Mouse (Mus musculus): ENCODE measurements around the gene Kcnb1. TPM values are rescaled to one million over a fixed set of nuclear protein-coding genes. Genes with fewer than 3 reads are reported as not detected.

The Kcnb1 gene
- polyA plus RNA-seq, 1 experiment: 2.1 TPM

GRCm38 (mm10) chr2:167120186-167120830 is 69.6 kb downstream of the Kcnb1 start:
- Histone ChIP-seq H3K27ac (ENCODE audit: control insufficient read depth, insufficient read depth, low read length) (no peak overlapping the region), H3K36me3 (ENCODE audit: control insufficient read depth, insufficient read depth, low read length) (no peaks in the 10 kb centered on the region), H3K27me3 (ENCODE audit: control insufficient read depth, insufficient read depth, low read length) (no peaks in the 10 kb centered on the region), H3K4me1 (replicated peaks; ENCODE audit: control insufficient read depth, insufficient read depth, low read length) (no peaks in the 10 kb centered on the region), H3K4me3 (ENCODE audit: control insufficient read depth, insufficient read depth, low read length) (no peak overlapping the region)
- no peak for DNase-seq
- TF ChIP-seq POLR2A (IDR thresholded peaks at IDR 0.05; ENCODE audit: control insufficient read depth, extremely low read depth, insufficient read depth, low read length, poor library complexity) (no peak), CTCF (IDR thresholded peaks at IDR 0.05; ENCODE audit: borderline replicate concordance, control insufficient read depth, extremely low read depth, insufficient read depth, low read length, poor library complexity) (no peak)
- 90% methylated on average over 12 of the region's 12 CpGs for WGBS

- Histone ChIP-seq H3K4me1 (replicated peaks; ENCODE audit: control insufficient read depth, insufficient read depth, low read length) (no peaks in the 10 kb centered on the region), H3K36me3 (ENCODE audit: control insufficient read depth, insufficient read depth, low read length) (no peaks in the 10 kb centered on the region), H3K4me3 (ENCODE audit: control insufficient read depth, insufficient read depth, low read length) (no peak overlapping the region), H3K27ac (ENCODE audit: control insufficient read depth, insufficient read depth, low read length) (no peak overlapping the region), H3K27me3 (ENCODE audit: control insufficient read depth, insufficient read depth, low read length) (no peaks in the 10 kb centered on the region)
- no peak for DNase-seq
- TF ChIP-seq POLR2A (IDR thresholded peaks at IDR 0.05; ENCODE audit: control insufficient read depth, extremely low read depth, insufficient read depth, low read length, poor library complexity) (no peak), CTCF (IDR thresholded peaks at IDR 0.05; ENCODE audit: borderline replicate concordance, control insufficient read depth, extremely low read depth, insufficient read depth, low read length, poor library complexity) (no peak)
- 87% methylated on average over 10 of the region's 10 CpGs for WGBS
Measured at GRCm38 (mm10) chr2:167118046-167118445, 71.9 kb downstream of the Kcnb1 start.

- WGBS: 55% methylated on average over 6 of the region's 6 CpGs
- Histone ChIP-seq H3K27me3 (ENCODE audit: control insufficient read depth, insufficient read depth, low read length) (no peaks in the 10 kb centered on the region), H3K4me3 (ENCODE audit: control insufficient read depth, insufficient read depth, low read length) (no peak overlapping the region), H3K36me3 (ENCODE audit: control insufficient read depth, insufficient read depth, low read length) (no peaks in the 10 kb centered on the region), H3K4me1 (replicated peaks; ENCODE audit: control insufficient read depth, insufficient read depth, low read length) (no peaks in the 10 kb centered on the region), H3K27ac (ENCODE audit: control insufficient read depth, insufficient read depth, low read length) (no peak overlapping the region)
- TF ChIP-seq POLR2A (IDR thresholded peaks at IDR 0.05; ENCODE audit: control insufficient read depth, extremely low read depth, insufficient read depth, low read length, poor library complexity) (no peak), CTCF (IDR thresholded peaks at IDR 0.05; ENCODE audit: borderline replicate concordance, control insufficient read depth, extremely low read depth, insufficient read depth, low read length, poor library complexity) (peak; percentile 61; the same call in 1 of the 2 replicates)
- DNase-seq: peak; percentile 80
Measured at GRCm38 (mm10) chr2:167112737-167113136, 77.2 kb downstream of the Kcnb1 start.

GRCm38 (mm10) chr2:167112259-167112658 is 77.7 kb downstream of the Kcnb1 start:
- TF ChIP-seq CTCF (IDR thresholded peaks at IDR 0.05; ENCODE audit: borderline replicate concordance, control insufficient read depth, extremely low read depth, insufficient read depth, low read length, poor library complexity): no peak
- TF ChIP-seq POLR2A (IDR thresholded peaks at IDR 0.05; ENCODE audit: control insufficient read depth, extremely low read depth, insufficient read depth, low read length, poor library complexity): no peak
- Histone ChIP-seq H3K27ac (ENCODE audit: control insufficient read depth, insufficient read depth, low read length) (no peak overlapping the region), H3K4me1 (replicated peaks; ENCODE audit: control insufficient read depth, insufficient read depth, low read length) (no peaks in the 10 kb centered on the region), H3K27me3 (ENCODE audit: control insufficient read depth, insufficient read depth, low read length) (no peaks in the 10 kb centered on the region), H3K36me3 (ENCODE audit: control insufficient read depth, insufficient read depth, low read length) (no peaks in the 10 kb centered on the region), H3K4me3 (ENCODE audit: control insufficient read depth, insufficient read depth, low read length) (no peak overlapping the region)
- DNase-seq: no peak
- WGBS: 80% methylated on average over 7 of the region's 7 CpGs

GRCm38 (mm10) chr2:167109506-167109905 is 80.4 kb downstream of the Kcnb1 start:
- TF ChIP-seq CTCF (IDR thresholded peaks at IDR 0.05; ENCODE audit: borderline replicate concordance, control insufficient read depth, extremely low read depth, insufficient read depth, low read length, poor library complexity): no peak
- TF ChIP-seq POLR2A (IDR thresholded peaks at IDR 0.05; ENCODE audit: control insufficient read depth, extremely low read depth, insufficient read depth, low read length, poor library complexity): no peak
- DNase-seq: no peak
- Histone ChIP-seq H3K27me3 (ENCODE audit: control insufficient read depth, insufficient read depth, low read length) (no peaks in the 10 kb centered on the region), H3K36me3 (ENCODE audit: control insufficient read depth, insufficient read depth, low read length) (no peaks in the 10 kb centered on the region), H3K4me1 (replicated peaks; ENCODE audit: control insufficient read depth, insufficient read depth, low read length) (no peaks in the 10 kb centered on the region), H3K4me3 (ENCODE audit: control insufficient read depth, insufficient read depth, low read length) (no peak overlapping the region), H3K27ac (ENCODE audit: control insufficient read depth, insufficient read depth, low read length) (no peak overlapping the region)
- 93% methylated on average over 8 of the region's 8 CpGs for WGBS

- Histone ChIP-seq H3K36me3 (ENCODE audit: control insufficient read depth, insufficient read depth, low read length) (no peaks in the 10 kb centered on the region), H3K4me1 (replicated peaks; ENCODE audit: control insufficient read depth, insufficient read depth, low read length) (peaks cover 7% of the 10 kb centered on the region), H3K4me3 (ENCODE audit: control insufficient read depth, insufficient read depth, low read length) (no peak overlapping the region), H3K27ac (ENCODE audit: control insufficient read depth, insufficient read depth, low read length) (no peak overlapping the region), H3K27me3 (ENCODE audit: control insufficient read depth, insufficient read depth, low read length) (no peaks in the 10 kb centered on the region)
- DNase-seq: no peak
- 96% methylated on average over 7 of the region's 7 CpGs for WGBS
- no peak for TF ChIP-seq CTCF (IDR thresholded peaks at IDR 0.05; ENCODE audit: borderline replicate concordance, control insufficient read depth, extremely low read depth, insufficient read depth, low read length, poor library complexity)
- no peak for TF ChIP-seq POLR2A (IDR thresholded peaks at IDR 0.05; ENCODE audit: control insufficient read depth, extremely low read depth, insufficient read depth, low read length, poor library complexity)
Measured at GRCm38 (mm10) chr2:167103546-167103945, 86.4 kb downstream of the Kcnb1 start.
